Mouse (Mus musculus) CH12F3 (cell line): ENCODE results near the gene Gga1.

Source experiments
- in situ Hi-C: fragments of 300-500 bp; cut with MboI; formaldehyde crosslinking; loops from 2 replicates; pipeline ENCODE4 v1.14.3; 2020; ENCODE audit warnings: low sequenced_read_pairs

Gga1 gene

DNA sequence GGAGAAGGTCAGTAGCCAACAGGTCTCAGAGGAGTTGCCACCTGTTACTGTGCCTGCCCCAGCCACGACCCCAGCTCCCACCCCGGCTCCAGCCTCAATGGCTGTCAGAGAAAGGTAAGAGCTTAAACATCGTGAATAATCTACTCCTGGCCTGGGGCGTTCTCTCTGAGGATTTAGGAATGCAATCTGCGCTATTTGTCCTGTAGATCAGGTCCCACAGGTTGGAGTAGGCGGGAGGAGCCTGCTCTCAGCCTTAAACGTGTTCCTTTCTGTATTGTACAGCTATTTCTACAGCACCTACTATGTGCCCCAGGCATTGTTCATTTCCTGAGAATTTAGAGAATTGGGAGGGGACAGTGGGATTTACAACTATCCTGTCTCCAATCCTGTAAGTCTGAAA is 31.4 kb downstream of the Gga1 start:
- in situ Hi-C loops: no loop called here

DNA sequence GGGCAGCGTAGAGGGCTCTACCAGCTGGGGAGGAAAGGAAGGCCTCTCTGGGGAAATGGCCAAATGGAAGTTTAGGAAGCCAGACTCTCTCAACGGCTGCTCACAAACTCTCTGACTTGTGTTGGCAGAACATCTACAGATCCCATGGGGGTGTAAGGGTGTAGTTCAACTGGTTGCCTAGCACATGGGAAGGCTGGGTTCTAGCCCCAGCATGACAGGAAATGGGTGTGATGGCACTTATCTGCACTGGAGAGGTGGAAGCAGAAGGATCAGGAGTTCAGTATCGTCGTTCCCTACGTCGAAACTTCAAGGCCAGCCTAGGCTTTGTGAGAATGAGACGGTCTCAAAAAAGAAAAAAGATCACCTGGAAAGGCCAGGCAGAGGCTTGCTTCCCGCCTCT is 32.0 kb downstream of the Gga1 start:
- in situ Hi-C loops: no loop called here

DNA sequence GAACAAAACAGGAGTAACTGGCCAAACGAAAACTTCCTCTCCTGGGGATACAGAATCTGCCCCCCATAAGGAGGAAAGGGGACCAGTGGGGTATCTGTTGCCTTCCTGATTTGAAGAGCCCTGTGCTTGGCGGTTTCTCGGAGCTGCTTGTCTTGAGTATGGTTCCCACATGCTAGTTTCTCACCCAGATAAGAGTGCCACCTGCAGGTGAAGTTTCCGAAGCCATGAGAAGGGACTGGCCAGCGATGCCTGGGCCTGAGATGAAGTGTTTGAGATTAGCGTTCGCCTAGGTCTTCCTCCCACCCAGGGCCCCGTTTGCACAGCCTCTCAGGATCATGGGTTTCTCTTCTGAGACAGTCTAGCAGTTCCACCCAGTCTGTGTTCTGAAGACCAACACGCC is 35.0 kb downstream of the Gga1 start:
- in situ Hi-C loops: no loop called here

DNA sequence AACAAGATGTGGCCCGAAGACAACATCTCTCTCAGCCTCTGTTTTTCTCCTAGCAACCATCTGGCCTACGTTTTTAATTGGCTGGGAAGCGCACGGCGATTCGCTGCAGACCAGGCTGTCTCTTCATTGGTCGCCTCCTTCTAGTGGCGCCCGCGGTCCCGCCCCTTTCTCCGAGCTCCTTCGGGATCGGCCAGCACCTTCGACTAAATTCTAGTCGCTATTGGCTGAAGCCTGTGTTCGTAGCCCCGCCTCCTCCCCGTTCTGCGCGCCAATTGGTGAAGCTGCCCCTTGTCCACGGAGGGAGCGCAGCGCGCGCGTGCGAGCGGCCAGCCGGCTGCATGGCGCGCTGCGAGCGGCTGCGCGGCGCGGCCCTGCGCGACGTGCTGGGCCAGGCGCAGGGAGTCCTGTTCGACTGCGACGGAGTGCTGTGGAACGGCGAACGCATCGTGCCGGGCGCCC is 36.7 kb downstream of the Gga1 start, which contains the start of gene Pdxp:
Gene Pdxp (plus strand): TSS at position 288 of the 459 bp plus-strand sequence.
- in situ Hi-C loops: no loop called here

DNA sequence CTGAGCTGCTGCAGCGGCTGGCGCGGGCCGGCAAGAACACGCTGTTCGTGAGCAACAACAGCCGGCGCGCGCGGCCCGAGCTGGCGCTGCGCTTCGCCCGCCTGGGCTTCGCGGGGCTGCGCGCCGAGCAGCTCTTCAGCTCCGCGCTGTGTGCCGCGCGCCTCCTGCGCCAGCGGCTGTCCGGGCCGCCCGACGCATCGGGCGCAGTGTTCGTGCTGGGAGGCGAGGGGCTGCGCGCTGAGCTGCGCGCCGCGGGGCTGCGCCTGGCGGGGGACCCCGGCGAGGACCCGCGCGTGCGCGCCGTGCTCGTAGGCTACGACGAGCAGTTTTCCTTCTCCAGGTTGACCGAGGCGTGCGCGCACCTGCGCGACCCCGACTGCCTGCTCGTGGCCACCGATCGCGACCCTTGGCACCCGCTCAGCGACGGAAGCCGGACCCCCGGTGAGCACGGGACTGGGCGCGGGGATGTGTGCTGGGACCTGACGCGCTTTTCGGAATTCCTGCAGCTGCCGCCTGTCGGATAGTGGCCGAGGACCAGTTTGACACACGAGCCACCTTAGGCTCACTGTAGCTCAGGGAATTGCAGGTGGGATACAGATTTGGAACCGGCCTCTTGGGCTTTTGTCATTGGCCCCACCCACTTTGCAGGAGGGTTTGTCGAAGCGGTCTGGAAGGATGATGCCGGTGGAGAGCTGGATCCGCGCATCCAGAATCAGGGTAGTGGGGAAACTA is 37.3 kb downstream of the Gga1 start:
- in situ Hi-C loops: no loop called here

DNA sequence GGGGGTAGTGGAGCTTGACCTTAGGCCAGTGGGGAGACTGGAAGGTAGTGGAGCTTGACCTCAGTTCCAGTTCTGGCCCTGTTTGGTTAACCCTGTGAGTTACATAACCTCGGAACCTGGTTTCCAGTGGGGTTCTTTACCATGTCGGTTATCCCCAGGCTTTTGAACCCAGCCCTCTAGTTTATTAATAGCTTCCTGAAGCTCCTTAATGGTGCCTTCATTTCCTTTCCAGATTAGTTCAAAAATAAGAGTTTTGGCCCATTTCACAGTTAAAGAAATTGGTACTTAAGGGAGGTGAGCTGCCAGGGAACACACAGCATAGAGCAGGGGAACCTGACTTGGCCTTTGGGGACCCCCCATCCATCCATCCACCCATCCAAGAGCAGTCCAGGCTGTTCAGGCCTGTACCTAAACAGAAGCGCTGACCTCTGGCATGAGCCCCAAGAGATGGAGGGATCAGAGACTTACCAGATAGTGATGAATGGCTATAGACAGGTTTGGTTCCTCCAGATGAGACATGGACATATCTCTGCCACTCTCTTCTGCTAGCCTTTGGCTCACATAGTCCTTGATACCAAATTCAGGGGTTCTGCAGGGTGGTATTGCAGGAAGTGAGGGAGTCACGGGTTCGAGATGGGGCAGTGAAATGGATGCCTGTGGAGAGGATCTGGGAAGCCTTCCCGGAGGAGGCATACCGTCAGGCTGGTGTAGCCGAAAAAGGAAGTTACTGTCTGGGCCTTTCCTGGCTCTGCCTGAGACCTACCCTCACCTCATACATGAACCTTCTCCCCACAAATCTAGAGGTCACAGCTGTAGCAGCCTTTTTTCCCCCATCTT is 38.1 kb downstream of the Gga1 start:
- in situ Hi-C loops: no loop called here

DNA sequence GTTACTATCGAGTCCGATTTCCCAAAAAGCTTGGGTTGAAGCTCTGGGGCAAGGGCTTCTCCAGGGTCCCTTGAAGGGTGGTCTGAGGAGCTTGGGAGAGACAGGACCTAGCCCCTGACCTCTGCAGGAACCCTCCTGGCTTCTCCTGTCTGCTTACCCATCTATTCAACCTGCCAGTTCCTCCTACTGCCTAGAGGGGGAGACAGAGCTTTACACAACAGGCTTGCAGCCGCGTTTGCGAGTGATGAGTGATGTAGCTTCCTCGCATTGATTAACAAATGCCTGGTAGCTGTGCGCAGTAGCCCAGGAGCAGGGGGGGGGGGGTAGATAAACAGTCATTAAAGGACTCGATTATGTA is 38.6 kb downstream of the Gga1 start:
- in situ Hi-C loops: no loop called here

DNA sequence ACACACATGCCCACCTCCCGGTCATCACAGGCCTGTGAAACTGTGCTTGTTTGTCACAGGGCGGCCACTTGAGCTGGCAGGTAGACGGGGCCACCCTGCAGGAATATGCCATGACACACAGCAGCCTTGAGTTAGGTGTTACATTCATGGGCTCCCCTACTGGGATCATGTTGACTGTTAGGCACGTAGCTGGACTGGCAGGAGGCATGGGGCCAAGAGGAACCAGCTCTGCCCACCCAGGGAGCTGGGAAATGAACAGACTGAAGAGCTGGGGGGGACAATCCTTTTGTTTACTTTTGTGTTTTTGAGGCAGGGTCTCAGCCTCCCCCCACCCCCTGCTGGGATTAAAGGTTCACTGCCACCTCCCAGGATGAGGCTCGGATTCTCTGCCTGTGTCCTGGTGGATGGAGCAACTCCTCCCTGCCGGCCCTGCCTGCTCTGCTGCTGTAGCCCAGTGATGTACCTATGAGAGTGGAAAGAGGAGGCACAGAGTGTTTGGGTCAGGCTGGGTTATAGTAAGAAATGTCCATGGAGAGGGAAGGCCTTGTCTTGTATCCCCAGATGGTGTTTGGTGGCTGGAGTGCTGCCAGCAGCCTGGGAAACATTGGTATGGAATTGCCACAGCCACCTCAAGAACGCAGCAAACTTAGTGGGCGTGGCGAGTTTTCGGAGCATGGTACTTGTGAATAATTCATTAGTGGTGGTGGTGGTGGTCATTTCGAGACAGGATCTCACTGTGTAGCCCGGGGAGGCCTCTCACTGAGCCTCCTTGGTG is 39.2 kb downstream of the Gga1 start:
- in situ Hi-C loops: no loop called here

DNA sequence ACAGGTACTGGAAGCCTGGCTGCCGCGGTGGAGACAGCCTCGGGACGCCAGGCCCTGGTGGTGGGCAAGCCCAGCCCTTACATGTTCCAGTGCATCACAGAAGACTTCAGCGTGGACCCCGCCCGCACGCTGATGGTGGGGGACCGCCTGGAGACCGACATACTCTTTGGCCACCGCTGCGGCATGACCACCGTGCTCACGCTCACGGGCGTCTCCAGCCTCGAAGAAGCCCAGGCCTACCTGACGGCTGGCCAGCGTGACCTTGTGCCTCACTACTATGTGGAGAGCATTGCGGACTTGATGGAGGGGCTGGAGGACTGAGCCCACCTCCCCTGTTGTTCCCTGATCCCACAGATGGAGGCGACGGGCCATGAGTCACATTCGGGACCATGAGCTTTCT is 41.1 kb downstream of the Gga1 start:
- in situ Hi-C loops: no loop called here

DNA sequence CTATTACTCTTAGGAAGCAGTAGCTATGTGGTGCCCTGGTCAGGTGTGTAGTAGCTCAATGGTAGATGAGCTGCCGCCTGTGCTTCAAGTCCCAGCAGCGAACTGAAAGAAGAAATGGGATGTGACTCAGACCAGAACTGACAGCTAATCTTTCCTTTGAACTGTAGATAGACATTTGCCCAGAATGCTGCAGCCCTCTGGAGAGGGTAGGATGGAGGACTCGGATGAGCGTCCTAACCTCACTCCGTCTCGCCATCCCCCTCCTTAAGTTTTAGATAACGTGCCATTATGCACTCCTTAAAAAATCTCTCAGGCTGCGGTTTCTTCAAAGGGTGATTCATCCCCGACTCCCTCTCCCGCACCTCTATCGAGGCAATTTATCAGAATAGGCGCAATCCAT is 42.9 kb downstream of the Gga1 start:
- in situ Hi-C loops: no loop called here

DNA sequence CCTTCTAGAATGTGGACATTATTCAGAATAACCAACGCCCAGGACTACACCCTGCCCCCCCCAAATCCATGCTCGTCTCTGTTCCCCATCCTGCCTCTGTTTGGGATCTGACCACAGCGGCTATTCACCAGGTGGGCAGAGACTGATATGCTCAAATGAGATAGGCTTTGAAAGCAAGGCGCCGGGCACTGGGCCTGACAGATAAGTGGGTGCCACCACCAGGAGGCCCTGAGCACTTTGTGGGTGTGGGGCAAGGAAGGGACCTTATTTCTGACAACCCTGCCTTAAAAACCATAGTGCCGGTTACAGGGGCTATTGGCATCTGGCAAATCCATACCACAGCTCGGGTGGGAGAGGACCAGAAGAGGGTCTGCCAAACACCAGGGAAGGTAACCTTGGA is 45.7 kb downstream of the Gga1 start:
- in situ Hi-C loops: no loop called here

DNA sequence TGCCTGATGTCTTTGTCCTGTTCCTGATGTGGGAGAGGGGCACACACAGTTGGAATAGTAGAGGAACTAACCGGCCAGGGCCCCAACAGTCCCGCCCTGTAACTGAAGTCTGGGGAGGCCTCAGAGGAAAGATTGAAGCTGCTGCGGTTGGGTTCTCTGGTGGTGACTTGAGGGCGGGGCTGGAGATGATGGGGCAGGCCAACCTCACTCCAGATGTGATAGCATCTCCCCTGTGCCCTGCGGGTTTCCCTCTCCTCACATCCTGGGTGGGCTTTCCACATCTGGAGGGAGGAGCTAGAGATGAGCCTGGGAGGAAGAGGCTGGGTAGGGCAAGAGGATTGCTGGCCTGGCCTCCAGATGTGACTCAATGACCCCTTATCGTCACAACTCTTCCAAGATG is 46.6 kb downstream of the Gga1 start:
- in situ Hi-C loops: no loop called here

DNA sequence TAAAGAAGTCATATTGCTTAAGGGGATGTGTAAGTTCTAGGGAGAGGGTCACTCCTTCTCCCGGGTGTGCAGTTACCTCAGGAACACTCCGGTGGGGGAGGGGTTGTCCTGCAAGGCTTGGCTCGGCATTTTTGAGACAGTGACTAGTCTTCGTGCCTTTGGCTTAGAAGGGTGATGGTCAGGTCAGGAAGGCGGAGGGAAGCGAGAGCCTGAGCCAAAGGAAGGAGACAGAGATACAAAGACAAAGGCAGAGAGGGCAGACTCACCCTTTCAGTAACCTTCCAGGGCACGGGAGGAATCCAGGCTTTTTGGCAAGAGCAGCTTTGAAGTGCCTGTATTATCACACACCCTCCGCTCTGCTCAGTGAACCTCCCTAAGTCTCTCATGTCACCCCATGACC is 48.1 kb downstream of the Gga1 start:
- in situ Hi-C loops: no loop called here

DNA sequence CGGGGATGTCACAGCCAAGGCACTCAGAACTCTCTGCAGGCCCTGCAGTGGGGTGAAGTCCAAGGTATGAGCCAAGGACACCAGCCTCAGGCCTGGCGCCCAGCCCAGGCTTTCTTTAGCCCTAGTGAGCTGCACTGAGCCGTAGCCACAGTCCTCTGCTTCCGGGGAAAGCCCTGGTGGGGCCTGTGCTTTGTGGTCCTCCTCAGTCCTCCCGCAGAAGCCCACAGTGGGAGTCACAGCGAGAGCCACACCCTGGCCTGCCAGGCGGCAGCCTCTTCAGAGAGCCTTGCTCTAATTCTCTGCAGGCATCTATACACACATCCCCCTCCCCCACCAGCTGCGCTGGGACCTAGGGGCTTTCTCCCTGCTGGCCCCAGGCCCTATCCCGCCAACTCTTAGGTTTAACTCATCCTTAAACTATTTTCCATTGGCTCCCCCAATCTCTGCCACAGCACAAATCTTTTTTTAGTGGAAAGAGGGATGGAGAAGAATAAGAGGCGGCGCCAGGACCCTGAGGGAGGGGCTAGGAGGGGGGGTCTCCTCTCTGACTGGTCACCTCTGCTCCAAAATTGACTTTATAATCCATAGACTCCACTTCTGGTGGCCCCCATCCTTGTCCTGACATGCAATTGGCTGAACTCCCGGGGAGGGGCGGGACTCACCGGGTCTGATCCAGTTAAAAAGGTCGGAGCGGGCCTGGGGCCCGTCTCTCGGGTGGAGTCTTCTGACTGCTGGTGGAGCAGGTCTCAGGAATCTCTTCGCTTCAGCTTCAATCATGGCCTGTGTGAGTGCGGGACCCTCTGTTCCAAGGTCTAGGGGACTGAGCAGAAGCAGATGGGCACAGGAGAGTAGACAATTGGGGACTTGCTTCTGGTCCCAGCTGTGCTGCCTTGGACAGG is 49.3 kb downstream of the Gga1 start, which contains the start of gene Lgals1:
Gene Lgals1 (plus strand): TSS at position 705 of the 899 bp plus-strand sequence.
- in situ Hi-C loops: no loop called here

DNA sequence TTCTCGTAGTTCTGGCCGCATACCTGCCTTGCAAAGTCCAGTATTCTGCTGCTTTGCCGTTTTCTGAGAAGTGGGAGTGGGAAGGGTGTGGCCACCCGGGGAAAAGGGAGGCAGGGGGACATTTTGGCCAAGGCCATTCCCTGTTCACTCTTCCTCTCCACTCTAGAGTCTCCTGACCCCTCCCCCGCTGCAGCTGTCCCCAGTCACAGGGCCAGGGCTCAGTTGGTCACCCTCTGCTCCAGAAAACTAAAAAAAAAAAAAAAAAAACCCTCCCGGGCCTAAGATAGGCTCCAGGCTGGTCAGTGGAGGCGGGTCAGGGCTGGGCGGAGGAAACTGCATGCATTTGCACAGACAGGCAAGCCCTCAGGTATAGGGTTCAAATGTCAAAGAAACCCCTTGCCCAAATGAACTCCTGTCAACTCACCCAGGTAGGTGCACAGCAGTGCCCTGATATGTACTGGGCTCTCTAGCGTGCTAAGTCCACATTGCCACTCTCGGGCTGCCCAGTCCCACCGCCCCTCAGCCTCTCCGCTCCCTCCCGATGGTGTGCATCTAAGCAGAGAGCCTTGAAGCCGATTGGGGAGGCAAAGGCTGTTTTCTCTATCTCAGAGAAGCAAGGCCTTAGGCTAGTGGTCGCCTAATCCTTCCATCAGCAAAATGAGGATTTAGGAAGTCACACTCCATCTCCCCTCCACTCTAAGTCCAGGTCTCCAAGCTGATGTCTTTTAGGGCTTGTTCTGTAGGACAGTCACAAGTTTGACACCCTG is 50.2 kb downstream of the Gga1 start:
- in situ Hi-C loops: no loop called here

DNA sequence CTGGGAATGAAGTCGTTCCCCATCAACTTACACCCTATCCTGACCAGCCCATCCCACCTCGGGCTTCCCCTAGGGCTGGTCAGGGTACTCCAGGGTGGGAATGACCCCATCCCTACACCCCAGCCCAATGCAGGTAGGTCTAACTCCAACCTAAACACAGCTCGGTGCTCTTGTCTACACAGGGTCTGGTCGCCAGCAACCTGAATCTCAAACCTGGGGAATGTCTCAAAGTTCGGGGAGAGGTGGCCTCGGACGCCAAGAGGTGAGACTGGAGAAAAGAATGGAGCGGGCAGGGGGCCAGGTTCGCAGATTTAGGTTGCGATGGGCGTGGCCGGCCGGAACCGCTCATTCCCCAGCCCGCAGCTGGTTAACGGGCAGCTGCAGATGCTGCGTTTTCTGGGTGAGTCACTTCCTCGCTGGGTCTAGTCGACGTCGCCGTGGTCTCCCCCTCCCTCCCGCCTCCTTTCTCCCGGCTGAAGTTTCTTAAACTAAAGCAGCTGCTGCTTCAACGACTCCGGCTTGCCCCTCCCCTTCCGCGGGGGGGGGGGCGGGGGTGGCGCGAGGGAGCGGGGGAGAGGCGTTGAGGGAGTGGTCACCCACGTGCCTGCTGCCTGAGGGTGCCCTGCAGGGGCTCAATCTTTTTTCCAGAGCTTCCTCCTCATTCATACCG is 50.9 kb downstream of the Gga1 start:
- in situ Hi-C loops: no loop called here

DNA sequence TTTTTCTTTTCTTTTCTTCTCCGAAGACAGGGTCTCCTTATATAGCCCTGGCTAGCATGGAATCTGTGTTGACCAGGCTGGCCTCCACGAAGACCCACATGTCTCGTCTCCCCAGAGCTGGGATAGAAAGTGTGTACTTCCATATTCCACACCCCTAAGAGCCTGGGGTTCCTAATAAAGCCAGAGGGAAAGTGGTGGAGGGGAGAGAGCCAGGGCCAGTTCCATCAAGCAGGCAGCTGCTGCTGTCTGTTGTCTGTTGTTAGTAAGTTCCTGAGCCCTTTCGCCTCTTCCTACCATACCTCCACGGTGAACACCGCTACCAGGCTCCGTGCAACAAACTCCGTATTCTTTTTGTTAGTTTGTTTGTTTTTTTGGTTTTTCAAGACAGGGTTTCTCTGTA is 51.5 kb downstream of the Gga1 start:
- in situ Hi-C loops: no loop called here

DNA sequence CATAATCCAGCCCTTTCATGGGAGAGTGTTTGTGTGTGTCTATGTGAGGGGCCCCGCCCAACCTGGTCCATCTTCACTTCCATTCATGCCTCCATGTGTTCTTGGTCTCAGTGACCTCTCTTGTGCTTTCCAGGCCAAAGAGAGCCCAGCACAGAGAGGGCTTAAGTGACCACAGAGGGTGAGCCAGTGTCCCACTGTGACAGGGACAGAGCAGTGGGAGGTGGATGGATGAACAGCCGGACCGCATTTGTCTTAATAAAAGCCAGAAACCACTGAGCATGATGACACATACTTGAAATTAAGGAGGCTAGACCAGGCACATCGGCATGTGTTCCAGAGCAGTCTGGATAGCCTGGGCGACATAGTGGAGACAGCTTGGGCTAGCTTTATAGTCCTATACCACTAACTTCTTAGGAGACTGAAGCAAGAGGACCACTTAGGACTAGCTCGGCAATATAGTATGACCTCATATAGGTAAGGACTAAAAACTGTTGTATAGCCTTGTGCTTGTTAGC is 53.3 kb downstream of the Gga1 start:
- in situ Hi-C loops: no loop called here
